Mouse (Mus musculus) cerebellum, adult 18-20 months (tissue): ENCODE measurements around the gene Nol9.
A peak's percentile ranks its signal among the peaks of the same experiment; 100 is the strongest.

Experiments
- DNase-seq, 2 experiments: peaks; one replicate each; pipeline ENCODE4 v3.0.0; 2021

Nol9 gene

DNA sequence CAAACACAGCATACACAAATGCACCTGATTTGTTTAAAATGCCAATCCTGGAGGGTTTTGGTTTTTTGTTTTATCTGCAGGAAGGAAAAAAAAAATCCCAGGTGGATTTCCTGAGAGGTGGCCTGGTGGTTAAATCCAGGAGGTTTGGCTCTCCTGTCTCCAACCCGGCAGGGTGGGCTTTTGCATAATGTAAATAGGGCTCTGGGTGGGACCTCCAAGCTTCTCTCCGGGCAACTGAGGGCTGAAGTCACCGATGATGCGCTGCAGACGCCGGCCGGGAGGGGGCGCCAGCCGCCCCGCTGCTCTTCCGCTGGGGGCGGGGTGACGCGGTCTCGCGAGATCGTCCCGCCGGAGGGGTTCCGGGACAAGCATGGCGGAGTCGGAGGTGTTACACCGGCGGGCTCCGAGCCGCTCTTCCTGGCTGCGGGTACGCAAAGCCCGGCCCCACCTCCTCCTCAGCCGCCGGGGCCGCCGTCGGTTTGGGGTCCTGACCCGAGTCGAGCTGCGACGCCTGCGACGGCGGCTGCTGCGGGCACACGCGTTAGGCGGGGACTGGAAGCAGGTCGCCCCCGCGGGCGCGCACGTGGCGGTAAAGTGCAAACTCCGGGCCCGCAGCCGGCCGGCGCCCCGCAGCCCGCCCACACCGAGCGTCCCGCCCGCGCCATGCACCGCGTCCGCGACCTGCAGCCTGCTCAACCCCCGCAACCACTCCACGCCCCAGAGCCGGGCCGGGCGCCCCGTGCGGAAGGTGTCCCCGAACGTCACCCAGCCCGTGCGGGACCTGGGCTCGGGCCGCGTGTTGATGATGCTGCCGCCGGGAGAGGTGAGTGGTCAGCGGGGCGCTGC is at the start of gene Nol9:
Gene Nol9 (plus strand): TSS at position 337 of the 846 bp plus-strand sequence.
- peak; percentile 89 to 97 for DNase-seq

DNA sequence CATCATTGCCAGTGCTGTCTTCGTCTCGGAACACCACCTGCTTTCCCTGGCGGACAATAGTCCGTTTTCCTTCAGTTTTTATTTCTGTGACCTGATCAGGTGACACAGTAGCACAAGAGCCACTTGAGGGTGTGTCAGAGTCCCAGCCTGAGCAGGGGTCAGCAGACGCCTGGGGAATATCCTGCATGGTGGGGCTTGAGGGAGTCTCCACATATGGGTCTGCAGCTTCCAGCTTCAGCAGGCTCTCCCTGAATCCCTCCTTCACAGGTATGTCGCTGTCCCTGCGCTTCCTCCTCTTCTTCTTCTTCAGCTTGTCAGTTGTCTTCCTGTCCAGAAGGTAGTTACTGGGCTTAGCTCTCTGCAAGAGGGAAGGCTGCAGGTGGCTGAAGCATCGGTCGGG is 47.0 kb upstream of the Nol9 start:
- DNase-seq, result no peak

DNA sequence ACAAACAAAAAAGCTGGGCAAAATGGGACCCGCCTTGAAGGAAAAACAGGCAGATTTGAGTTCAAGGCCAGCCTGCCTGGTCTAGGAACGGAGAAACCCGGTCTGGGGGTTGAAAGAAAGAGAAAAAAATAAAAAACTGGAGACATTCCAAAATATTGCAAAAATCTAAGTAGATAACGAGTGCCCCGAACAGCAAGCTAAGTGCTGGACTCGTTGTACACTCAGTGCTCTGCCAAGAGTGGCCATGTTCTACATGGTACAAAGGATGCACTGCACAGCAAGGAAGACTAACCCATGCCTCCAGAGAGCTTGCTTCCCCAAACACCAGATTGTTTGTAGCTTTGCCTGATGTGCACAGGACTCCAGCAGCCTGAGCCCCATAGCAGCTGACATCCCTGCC is 46.1 kb upstream of the Nol9 start:
- DNase-seq, result no peak

DNA sequence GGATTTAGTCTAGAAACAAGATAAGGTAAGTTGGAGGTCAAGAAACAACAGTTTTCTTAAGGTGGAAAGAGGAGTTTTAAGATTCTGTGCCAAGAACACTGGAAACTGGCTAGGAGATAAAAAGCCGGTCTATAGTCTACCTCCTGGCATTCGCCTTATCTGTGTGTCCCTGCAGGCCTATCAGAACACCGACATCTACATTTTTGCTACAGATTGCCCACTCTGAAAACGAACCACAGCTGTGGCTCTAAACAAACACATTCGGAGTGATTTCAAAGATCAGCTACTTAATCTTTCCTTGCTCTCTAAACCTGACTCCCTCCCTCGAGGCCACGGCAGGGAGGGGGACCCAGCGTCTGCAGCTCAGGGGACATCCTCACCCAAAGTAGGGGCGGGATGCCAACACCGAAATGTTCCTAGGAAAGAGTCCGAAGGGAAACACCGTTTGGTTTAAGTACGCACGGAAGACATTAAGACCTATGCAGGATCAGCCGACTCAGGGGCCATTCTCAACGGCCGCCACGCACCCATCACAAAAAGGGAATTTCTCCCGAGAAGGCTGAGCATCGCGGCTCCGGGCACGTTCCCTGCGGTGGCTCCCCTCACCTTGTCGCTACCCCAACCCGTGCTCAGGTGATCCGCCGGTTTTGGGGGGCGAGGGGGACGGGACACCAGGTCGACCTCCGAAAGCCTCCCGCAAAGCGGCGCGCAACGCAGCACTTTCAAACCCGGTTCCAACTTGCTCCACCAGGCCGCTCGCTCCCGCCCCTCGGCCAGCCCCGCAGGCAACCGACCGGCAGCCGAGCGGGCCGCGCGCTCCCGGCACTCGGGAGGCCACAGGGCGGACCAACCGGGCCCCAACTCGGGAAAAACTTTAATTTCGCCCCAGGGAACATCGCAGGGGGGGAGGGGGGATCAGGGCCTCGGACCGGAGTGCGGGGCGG is 44.6 kb upstream of the Nol9 start:
- peak; percentile 51 to 62 for DNase-seq

DNA sequence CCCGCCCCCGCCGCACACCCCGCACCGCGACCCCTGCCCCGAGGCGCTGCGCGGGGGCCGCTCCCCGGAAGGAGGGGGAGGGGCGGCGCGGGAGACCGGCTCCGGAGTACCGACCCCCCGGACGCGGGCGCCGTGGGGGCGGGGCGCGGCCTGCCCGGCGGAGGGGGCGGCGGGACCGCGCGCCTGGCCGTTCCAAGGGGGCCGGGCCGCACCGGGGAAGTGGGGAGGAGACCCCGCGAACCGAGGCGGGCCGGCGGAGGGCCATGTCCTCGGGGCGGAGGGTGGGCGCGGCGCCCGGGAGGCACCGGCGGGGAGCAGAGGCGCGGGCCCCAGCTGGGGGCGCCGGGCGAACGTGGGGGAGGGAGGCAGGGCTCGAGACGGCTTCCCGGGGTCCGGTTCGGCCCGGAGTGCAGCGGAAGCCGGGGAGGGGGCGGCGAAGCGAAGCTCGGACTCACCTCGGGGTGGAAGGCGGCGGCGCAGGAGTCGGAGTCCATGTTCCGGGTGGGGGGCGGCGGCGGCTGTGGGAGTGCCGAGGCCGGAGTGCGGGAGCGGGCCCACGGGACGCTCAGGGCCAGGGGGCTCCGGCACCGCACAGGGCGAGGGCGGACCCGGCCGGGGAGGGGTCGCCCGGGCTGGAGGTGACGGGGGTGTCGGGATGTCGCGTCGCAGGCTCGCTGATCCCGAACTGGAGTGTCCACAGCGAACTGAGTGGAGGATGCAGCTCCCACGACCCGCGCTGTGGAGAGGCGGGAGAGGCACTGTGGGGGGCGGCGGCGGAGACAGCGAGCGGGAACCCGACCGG is 43.5 kb upstream of the Nol9 start:
- peak in 1 of 2 experiments; percentile 68 for DNase-seq

DNA sequence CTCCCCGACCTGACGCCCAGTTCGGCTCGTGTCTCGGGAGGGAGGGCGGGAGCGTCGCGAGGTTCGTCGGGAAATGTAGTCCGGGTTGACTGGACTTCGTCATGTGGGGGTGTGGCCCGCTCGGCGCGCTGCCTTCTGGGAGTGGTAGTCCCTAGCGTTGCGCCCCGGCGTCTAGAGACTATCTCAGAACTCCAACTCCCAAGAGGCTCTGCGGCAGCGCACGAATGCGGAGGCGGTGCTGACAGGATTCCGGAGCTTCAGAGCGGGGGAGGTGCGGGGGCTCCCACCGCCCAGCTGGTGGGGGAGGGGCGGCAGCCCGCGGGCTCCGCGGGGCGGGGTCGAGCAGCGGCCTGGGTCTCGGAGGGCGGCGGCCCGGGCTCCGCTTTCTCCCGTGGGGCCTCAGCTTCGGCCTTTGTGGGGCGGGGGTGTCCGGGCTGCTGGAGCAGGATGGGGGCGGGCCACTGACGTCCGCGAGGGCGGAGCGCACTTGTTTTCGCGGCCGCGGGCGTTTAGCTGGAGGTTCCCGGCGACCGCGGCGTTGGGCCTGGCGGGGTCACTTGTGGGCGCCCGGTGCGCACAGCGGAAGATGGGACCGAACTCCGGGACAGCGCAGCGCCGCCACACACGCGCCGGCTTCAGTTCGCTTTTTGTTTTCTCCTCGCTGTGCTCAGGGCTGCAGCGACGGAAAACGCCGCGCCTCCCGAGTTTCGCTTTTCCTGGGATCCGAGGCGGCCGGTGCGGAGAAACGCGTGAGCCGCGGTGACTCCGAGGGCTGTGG is 42.8 kb upstream of the Nol9 start, which contains the start of gene Phf13:
Gene Phf13 (minus strand): TSS at position 86 of the 778 bp plus-strand sequence.
- peak; percentile 98 to 100 for DNase-seq

DNA sequence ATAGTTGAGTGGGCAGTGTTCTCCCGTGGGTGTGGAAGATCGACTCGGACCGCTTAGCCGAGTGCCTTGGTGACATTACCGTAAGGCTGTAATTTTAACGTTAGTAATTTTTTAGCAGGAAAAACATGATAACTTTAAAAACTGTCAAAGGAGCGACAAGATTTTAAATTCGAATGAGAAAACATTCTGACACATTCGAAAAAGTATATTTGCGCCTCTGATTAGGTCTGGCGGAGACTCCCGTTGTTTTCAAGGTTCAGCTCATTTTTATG is 42.2 kb upstream of the Nol9 start:
- DNase-seq, result no peak

DNA sequence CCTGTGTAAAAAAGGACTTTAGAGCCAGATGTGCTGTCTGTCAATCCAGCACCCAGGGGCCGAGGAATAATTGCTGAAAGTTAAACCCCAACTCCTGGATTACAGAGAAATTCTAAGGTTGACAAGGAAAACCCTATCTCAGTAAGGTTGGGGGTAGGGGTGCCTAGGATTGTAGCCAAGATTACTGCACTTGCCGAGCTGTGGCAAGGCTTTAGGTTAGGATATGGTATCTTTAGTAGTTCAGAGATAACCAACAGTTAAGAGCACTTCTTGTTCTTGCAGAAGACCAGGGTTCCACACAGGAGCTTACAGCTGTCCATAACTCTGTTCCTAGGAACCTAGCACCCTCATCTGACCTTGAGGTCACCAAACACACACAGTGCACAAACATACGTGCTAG is 41.4 kb upstream of the Nol9 start:
- no peak for DNase-seq

DNA sequence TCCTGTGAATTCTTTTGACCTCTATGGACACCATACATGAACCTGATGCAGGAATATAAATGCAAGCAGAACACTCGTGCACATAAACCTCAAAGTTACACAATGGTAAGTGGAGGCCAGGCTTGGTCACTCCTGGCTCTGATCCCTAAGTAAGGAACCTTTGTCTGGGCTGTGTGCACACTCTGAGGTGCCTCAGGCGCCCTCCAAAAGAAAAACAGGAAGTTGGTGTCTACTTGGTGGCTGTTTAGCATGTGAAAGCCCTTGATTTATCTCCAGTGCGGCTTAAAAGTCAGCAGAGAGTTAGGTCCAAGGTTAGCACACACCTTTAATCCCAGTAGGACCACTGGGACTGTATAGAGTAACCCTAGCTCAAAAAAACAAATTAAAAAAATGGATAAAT is 39.6 kb upstream of the Nol9 start:
- DNase-seq, result no peak

DNA sequence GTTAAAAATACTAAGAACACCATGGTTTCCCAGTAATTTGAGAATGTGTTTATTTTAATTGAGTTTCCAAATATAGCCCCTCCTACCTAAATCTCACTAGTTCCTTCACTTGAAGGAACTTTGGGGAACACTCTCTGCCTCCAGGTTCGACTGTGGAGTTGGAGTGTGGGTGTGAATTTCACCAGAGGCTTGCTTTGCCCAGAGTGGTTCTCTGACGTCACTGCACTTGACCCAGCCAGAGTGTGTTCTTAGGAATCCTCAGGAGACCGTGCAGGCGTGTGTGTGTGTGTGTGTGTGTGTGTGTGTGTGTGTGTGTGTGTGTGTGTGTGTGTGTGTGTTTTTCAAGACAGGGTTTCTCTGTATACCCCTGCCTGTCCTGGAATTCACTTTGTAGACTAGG is 38.2 kb upstream of the Nol9 start:
- no peak for DNase-seq

DNA sequence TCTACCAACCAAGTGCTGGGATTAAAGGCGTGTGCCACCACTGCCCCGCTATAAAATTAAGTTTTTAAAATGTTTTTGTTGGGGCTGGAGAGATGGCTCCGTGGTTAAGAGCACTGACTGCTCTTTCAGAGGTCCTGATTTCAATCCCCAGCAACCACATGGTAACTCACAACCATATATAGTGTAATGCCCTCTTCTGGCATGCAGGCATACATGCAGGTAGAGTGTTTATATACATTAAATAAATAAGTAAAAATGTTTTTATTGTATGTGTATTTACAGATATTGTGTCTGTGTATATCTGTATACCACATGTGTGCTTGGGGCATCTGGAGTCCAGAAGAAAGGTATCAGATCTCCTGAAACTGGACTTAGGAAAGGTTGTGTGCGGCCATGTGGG is 37.8 kb upstream of the Nol9 start:
- DNase-seq, result no peak

DNA sequence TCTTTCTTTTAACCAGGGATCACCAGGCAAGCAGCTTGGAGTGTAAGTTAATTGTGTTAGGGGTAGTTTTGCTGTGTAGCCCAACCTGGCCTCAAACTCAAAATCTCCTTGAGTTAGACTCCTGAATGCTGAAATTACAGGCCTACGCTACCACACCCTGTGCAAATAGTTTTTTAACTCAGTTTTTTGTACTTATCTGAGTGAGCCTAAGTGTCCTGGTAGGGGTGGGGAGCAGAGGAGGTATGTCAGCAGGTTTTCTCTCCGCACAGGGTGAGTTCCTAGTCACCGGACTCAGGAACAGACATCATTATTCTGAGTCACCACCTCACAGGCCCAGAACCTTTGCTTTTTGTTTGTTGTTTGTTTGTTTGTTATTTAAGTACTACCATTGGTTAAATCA is 37.1 kb upstream of the Nol9 start:
- no peak for DNase-seq

DNA sequence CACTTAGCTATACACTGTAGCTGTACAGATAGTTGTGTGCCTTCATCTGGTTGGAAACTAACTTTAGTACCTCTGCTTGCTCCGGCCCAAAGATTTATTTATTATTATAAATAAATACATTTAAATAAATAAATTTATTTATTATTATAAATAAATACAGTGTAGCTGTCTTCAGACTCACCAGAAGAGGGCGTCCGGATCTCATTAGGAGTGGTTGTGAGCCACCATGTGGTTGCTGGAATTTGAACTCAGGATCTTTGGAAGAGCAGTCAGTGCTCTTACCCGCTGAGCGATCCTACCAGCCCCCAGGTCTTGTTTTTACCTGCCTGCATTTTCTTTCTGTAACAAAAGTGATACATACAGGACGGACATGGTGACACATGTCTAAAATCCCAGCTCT is 33.0 kb upstream of the Nol9 start:
- DNase-seq, result peak in 1 of 2 experiments; percentile 37

DNA sequence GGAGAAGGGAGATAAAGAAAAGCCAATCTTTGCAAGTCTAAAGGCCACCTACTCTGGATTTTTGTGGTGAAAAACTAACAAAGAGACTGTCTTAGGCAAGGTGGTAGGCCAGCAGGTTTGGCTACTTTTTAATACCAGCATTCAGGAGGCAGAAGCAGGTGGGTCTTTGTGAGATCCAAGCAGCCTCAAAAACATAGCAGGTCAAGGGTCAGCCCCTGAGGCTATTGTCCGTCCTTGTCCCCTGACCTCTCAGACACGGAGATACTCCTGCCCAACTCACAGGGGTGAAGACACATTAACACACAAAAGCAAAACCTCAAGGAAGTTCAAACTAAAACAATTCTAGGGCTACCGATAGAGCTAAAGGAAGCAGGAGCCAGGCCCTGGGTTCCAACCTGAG is 32.3 kb upstream of the Nol9 start:
- DNase-seq, result no peak

DNA sequence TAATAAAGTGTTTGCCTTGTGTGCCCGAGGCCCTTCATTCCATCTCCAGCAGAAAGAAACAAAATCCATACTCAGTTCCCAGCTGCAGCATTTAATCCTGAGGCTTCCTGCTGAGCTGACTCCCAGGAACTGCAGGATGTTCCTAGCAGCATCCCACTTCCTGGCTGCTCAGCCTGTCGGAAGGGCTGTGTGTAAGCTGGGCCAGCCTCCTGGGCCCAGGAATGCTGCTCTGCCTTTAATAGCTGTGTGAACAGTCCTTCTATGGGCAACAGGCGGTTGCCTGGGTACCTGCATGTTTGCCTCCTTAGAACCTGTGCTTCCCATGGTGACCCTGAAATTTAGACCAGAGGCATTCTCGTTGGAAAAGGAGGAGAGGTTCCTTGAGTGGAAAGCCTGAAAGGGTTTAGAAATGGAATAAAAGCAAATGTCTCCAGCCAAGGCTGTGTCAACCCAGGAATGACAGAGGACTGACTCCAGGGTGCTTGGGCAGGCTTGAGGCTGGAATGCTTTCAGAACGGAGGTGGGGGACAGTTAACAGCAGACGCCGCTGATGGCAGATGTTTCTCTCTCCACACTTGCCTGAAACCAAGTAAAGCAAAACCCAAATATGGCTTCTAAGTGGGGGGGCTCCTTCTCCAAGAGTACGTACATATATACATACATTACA is 31.5 kb upstream of the Nol9 start:
- peak in 1 of 2 experiments; percentile 26 for DNase-seq

DNA sequence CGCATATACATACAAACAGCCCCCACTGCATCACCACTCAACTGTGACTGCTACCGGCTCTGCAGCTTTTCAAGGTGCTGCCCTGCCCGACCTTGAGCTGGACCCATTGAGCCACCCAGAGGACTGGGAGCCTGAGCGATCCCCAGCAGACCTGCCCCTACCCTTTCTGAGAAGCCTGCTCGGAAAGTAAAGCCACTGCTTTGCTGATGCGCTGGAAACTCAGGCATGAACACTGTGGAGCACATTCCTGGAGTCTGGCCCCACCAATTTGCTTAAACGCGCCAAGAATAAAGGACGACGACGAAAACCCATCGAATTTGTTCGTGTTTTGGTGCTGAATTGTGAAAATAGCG is 31.0 kb upstream of the Nol9 start:
- DNase-seq, result no peak

DNA sequence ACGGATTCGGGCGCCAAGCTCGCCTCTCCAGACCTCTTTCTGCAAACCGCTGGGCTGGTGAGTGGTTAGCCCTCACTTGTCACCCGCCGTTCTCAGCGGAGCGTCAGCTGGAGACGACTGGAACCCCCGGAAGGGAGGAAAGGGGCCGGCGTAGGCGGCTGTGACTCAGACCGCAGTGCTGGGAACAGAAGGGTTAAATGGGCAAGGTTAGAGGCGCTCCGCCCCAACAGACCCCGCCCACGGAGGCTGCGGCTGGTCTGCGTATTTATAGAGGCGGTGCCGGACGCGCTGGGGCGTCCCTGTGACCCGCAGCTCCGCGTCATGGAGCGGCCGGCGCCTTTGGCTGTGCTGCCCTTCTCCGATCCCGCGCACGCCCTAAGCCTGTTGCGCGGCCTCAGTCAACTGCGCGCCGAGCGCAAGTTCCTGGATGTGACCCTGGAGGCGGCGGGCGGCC is 30.5 kb upstream of the Nol9 start, which contains the start of gene Klhl21:
Gene Klhl21 (plus strand): TSS at position 182 of the 454 bp plus-strand sequence.
- DNase-seq, result peak; percentile 94 to 95

DNA sequence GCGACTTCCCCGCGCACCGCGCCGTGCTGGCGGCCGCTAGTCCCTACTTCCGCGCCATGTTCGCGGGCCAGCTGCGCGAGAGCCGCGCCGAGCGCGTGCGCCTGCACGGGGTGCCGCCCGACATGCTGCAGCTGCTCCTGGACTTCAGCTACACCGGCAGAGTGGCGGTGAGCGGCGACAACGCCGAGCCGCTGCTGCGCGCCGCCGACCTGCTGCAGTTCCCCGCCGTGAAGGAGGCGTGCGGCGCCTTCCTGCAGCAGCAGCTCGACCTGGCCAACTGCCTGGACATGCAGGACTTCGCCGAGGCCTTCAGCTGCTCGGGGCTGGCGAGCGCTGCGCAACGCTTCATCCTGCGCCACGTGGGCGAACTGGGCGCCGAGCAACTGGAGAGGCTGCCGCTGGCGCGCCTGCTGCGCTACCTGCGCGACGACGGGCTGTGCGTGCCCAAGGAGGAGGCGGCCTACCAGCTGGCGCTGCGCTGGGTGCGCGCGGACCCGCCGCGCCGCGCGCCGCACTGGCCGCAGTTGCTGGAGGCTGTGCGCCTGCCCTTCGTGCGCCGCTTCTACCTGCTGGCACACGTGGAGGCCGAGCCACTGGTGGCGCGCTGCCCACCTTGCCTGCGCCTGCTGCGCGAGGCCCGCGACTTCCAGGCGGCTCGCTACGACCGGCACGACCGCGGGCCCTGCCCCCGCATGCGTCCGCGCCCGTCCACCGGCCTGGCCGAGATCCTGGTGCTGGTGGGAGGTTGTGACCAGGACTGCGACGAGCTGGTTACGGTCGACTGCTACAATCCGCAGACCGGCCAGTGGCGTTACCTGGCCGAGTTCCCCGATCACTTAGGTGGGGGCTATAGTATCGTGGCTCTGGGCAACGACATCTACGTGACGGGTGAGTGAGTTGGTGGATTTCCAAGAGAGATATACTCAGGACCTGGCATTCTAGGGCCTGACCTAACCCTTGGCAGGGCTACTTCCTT is 29.8 kb upstream of the Nol9 start:
- peak; percentile 67 to 81 for DNase-seq

DNA sequence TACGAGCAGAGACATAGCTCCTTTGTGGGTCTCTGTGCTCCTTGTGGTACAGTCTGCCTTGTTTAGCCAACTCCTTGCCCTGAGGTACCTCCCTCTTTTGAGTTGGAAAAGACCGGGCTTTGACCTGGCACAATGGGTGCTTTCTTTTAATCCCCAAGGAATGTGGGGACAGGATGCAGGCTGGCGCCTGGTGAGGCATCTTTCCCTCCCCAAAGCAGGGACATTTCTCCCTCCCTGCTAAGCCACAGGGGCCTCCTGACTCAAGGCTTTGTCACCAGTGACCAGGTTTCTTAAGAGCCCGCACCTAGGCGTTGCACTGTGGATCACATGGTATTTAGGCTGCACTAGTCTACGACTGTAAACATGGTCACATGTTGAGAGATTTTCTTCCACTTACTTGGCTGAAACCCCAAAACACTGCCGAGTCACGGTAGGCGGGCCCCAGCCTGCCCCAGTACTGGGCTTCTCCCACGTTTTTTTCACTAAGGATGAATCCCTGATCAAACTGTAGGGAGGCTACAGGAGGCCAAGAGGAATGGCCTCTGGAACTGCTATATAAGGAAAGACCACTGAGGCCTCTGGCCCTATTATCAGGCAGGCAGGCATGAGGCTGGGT is 28.9 kb upstream of the Nol9 start:
- DNase-seq, result no peak

DNA sequence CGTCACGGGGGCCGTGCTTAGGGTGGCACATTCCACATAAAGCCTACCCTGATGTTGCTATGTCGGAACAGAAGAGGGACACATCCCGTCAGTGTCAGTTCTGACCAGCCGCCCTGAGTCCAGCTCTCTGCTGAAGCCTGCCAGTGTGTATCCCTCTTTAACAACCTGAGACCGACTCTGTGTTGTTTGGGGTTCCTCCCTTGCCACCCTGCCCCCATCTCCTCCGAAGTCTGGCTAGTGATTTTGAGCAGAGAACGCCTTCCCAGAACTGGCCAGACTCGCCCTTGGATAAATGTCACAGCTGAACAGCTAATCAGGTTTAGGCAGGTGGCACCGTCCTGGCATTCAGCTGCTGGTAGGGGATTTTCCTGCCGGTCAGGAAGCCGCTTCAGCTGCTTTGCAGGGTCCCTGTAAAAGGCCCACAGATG is 28.4 kb upstream of the Nol9 start:
- DNase-seq, result peak in 1 of 2 experiments; percentile 53
